Mouse (Mus musculus): Measurements from ENCODE around the gene Igsf9. TPM values are rescaled to one million over a fixed set of nuclear protein-coding genes. Genes with fewer than 3 reads are reported as not detected.

The Igsf9 gene
- polyA plus RNA-seq, 1 experiment from 2014 or later = 41.8 TPM

- no peak for ATAC-seq (ENCODE audit: low FRiP score, low TSS enrichment)
- Histone ChIP-seq H3K9ac (ENCODE audit: low read depth, low read length) (no peak overlapping the region), H3K27ac (ENCODE audit: low read depth, low read length) (no peak overlapping the region), H3K4me2 (replicated peaks; ENCODE audit: low read depth, low read length) (no peak overlapping the region), H3K4me3 (ENCODE audit: low read length) (no peak overlapping the region), H3K36me3 (ENCODE audit: control insufficient read depth, insufficient read depth, low read length) (no peaks in the 10 kb centered on the region), H3K27me3 (ENCODE audit: control insufficient read depth, insufficient read depth, low read length) (no peaks in the 10 kb centered on the region), H3K4me1 (ENCODE audit: control insufficient read depth, insufficient read depth, low read length) (no peaks in the 10 kb centered on the region), H3K9me3 (ENCODE audit: control insufficient read depth, low read length) (no peaks in the 10 kb centered on the region)
- 87% methylated on average over 9 of the region's 9 CpGs for whole genome bisulfite sequencing
Measured at GRCm38 (mm10) chr1:172441935-172442445, 39.6 kb upstream of the Igsf9 start.

GRCm38 (mm10) chr1:172450226-172450625 lies 31.4 kb upstream of the Igsf9 start:
- 47% methylated on average over 2 of the region's 2 CpGs for WGBS
- no peaks in the 10 kb centered on the region for H3K9me3 ChIP-seq (ENCODE audit: control insufficient read depth, low read length)

GRCm38 (mm10) chr1:172450848-172451470 lies 30.6 kb upstream of the Igsf9 start:
- H3K4me1 ChIP-seq (ENCODE audit: control insufficient read depth, insufficient read depth, low read length) = no peaks in the 10 kb centered on the region
- no peak overlapping the region for H3K9ac ChIP-seq (ENCODE audit: low read depth, low read length)
- H3K9me3 ChIP-seq (ENCODE audit: control insufficient read depth, low read length) = no peaks in the 10 kb centered on the region
- ATAC-seq (ENCODE audit: low FRiP score, low TSS enrichment) = no peak
- no peak overlapping the region for H3K4me2 ChIP-seq (replicated peaks; ENCODE audit: low read depth, low read length)
- H3K4me3 ChIP-seq (ENCODE audit: low read length) = no peak overlapping the region
- H3K36me3 ChIP-seq (ENCODE audit: control insufficient read depth, insufficient read depth, low read length) = no peaks in the 10 kb centered on the region
- 0 out of 2 replicates have a peak, but pooled peaks cover 2% of the 10 kb centered on the region for H3K27me3 ChIP-seq (ENCODE audit: control insufficient read depth, insufficient read depth, low read length)
- 30% methylated on average over 17 of the region's 17 CpGs for WGBS
- H3K27ac ChIP-seq (ENCODE audit: low read depth, low read length) = no peak overlapping the region

More at GRCm38 (mm10) chr1:172450226-172450625, 31.4 kb upstream of the Igsf9 start:
- H3K4me2 ChIP-seq (replicated peaks; ENCODE audit: low read depth, low read length) = no peak overlapping the region
- 0 out of 2 replicates have a peak, but pooled peaks have one; percentile 48 for ATAC-seq (ENCODE audit: low FRiP score, low TSS enrichment)
- 0 out of 2 replicates have a peak, but pooled peaks cover 2% of the 10 kb centered on the region for H3K27me3 ChIP-seq (ENCODE audit: control insufficient read depth, insufficient read depth, low read length)
- no peaks in the 10 kb centered on the region for H3K4me1 ChIP-seq (ENCODE audit: control insufficient read depth, insufficient read depth, low read length)
- H3K9ac ChIP-seq (ENCODE audit: low read depth, low read length) = no peak overlapping the region
- no peak overlapping the region for H3K4me3 ChIP-seq (ENCODE audit: low read length)
- H3K36me3 ChIP-seq (ENCODE audit: control insufficient read depth, insufficient read depth, low read length) = no peaks in the 10 kb centered on the region
- H3K27ac ChIP-seq (ENCODE audit: low read depth, low read length) = no peak overlapping the region

GRCm38 (mm10) chr1:172452911-172453310 lies 28.7 kb upstream of the Igsf9 start:
- no peak for ATAC-seq (ENCODE audit: low FRiP score, low TSS enrichment)
- 70% methylated on average over 2 of the region's 2 CpGs for WGBS

GRCm38 (mm10) chr1:172453810-172454209 lies 27.8 kb upstream of the Igsf9 start:
- no peak for ATAC-seq (ENCODE audit: low FRiP score, low TSS enrichment)
- no peaks in the 10 kb centered on the region for H3K4me1 ChIP-seq (ENCODE audit: control insufficient read depth, insufficient read depth, low read length)

More at GRCm38 (mm10) chr1:172452911-172453310, 28.7 kb upstream of the Igsf9 start:
- Histone ChIP-seq H3K27ac (ENCODE audit: low read depth, low read length) (no peak overlapping the region), H3K9ac (ENCODE audit: low read depth, low read length) (no peak overlapping the region), H3K36me3 (ENCODE audit: control insufficient read depth, insufficient read depth, low read length) (no peaks in the 10 kb centered on the region), H3K4me1 (ENCODE audit: control insufficient read depth, insufficient read depth, low read length) (no peaks in the 10 kb centered on the region), H3K9me3 (ENCODE audit: control insufficient read depth, low read length) (no peaks in the 10 kb centered on the region), H3K27me3 (ENCODE audit: control insufficient read depth, insufficient read depth, low read length) (0 out of 2 replicates have a peak, but pooled peaks cover 2% of the 10 kb centered on the region), H3K4me3 (ENCODE audit: low read length) (no peak overlapping the region), H3K4me2 (replicated peaks; ENCODE audit: low read depth, low read length) (no peak overlapping the region)

GRCm38 (mm10) chr1:172455416-172455815 lies 26.2 kb upstream of the Igsf9 start:
- Histone ChIP-seq H3K4me3 (ENCODE audit: low read length) (no peak overlapping the region), H3K36me3 (ENCODE audit: control insufficient read depth, insufficient read depth, low read length) (no peaks in the 10 kb centered on the region), H3K27ac (ENCODE audit: low read depth, low read length) (no peak overlapping the region), H3K9ac (ENCODE audit: low read depth, low read length) (no peak overlapping the region), H3K27me3 (ENCODE audit: control insufficient read depth, insufficient read depth, low read length) (0 out of 2 replicates have a peak, but pooled peaks cover 2% of the 10 kb centered on the region), H3K9me3 (ENCODE audit: control insufficient read depth, low read length) (no peaks in the 10 kb centered on the region), H3K4me1 (ENCODE audit: control insufficient read depth, insufficient read depth, low read length) (no peaks in the 10 kb centered on the region), H3K4me2 (replicated peaks; ENCODE audit: low read depth, low read length) (no peak overlapping the region)
- WGBS = 36% methylated on average over 4 of the region's 4 CpGs
- no peak for ATAC-seq (ENCODE audit: low FRiP score, low TSS enrichment)

More at GRCm38 (mm10) chr1:172453810-172454209, 27.8 kb upstream of the Igsf9 start:
- WGBS = 93% methylated on average over 2 of the region's 2 CpGs
- Histone ChIP-seq H3K4me3 (ENCODE audit: low read length) (no peak overlapping the region), H3K9me3 (ENCODE audit: control insufficient read depth, low read length) (no peaks in the 10 kb centered on the region), H3K27ac (ENCODE audit: low read depth, low read length) (no peak overlapping the region), H3K9ac (ENCODE audit: low read depth, low read length) (no peak overlapping the region), H3K27me3 (ENCODE audit: control insufficient read depth, insufficient read depth, low read length) (0 out of 2 replicates have a peak, but pooled peaks cover 2% of the 10 kb centered on the region), H3K36me3 (ENCODE audit: control insufficient read depth, insufficient read depth, low read length) (no peaks in the 10 kb centered on the region), H3K4me2 (replicated peaks; ENCODE audit: low read depth, low read length) (no peak overlapping the region)

GRCm38 (mm10) chr1:172456001-172456677 lies 25.4 kb upstream of the Igsf9 start:
- Histone ChIP-seq H3K9me3 (ENCODE audit: control insufficient read depth, low read length) (no peaks in the 10 kb centered on the region), H3K27ac (ENCODE audit: low read depth, low read length) (no peak overlapping the region), H3K36me3 (ENCODE audit: control insufficient read depth, insufficient read depth, low read length) (no peaks in the 10 kb centered on the region), H3K27me3 (ENCODE audit: control insufficient read depth, insufficient read depth, low read length) (0 out of 2 replicates have a peak, but pooled peaks cover under 1% of the 10 kb centered on the region), H3K4me1 (ENCODE audit: control insufficient read depth, insufficient read depth, low read length) (no peaks in the 10 kb centered on the region), H3K9ac (ENCODE audit: low read depth, low read length) (no peak overlapping the region), H3K4me3 (ENCODE audit: low read length) (no peak overlapping the region), H3K4me2 (replicated peaks; ENCODE audit: low read depth, low read length) (no peak overlapping the region)
- ATAC-seq (ENCODE audit: low FRiP score, low TSS enrichment) = no peak
- 75% methylated on average over 7 of the region's 7 CpGs for WGBS

- H3K4me3 ChIP-seq (ENCODE audit: low read length) = no peak overlapping the region
Measured at GRCm38 (mm10) chr1:172457196-172457595, 24.4 kb upstream of the Igsf9 start.

GRCm38 (mm10) chr1:172458041-172458440 lies 23.5 kb upstream of the Igsf9 start:
- Histone ChIP-seq H3K9me3 (ENCODE audit: control insufficient read depth, low read length) (no peaks in the 10 kb centered on the region), H3K4me3 (ENCODE audit: low read length) (no peak overlapping the region), H3K4me2 (replicated peaks; ENCODE audit: low read depth, low read length) (no peak overlapping the region), H3K27me3 (ENCODE audit: control insufficient read depth, insufficient read depth, low read length) (no peaks in the 10 kb centered on the region), H3K4me1 (ENCODE audit: control insufficient read depth, insufficient read depth, low read length) (0 out of 2 replicates have a peak, but pooled peaks cover 4% of the 10 kb centered on the region), H3K9ac (ENCODE audit: low read depth, low read length) (no peak overlapping the region), H3K27ac (ENCODE audit: low read depth, low read length) (no peak overlapping the region), H3K36me3 (ENCODE audit: control insufficient read depth, insufficient read depth, low read length) (no peaks in the 10 kb centered on the region)
- ATAC-seq (ENCODE audit: low FRiP score, low TSS enrichment) = no peak
- 91% methylated on average over 3 of the region's 3 CpGs for WGBS

More at GRCm38 (mm10) chr1:172457196-172457595, 24.4 kb upstream of the Igsf9 start:
- H3K27me3 ChIP-seq (ENCODE audit: control insufficient read depth, insufficient read depth, low read length) = no peaks in the 10 kb centered on the region
- ATAC-seq (ENCODE audit: low FRiP score, low TSS enrichment) = no peak
- 84% methylated on average over 3 of the region's 3 CpGs for WGBS
- no peaks in the 10 kb centered on the region for H3K9me3 ChIP-seq (ENCODE audit: control insufficient read depth, low read length)
- no peak overlapping the region for H3K9ac ChIP-seq (ENCODE audit: low read depth, low read length)
- no peak overlapping the region for H3K4me2 ChIP-seq (replicated peaks; ENCODE audit: low read depth, low read length)
- no peak overlapping the region for H3K27ac ChIP-seq (ENCODE audit: low read depth, low read length)
- H3K36me3 ChIP-seq (ENCODE audit: control insufficient read depth, insufficient read depth, low read length) = no peaks in the 10 kb centered on the region
- H3K4me1 ChIP-seq (ENCODE audit: control insufficient read depth, insufficient read depth, low read length) = 0 out of 2 replicates have a peak, but pooled peaks cover 2% of the 10 kb centered on the region
